Mouse (Mus musculus) hindbrain, embryonic 16.5 days (tissue): Measurements from ENCODE around the gene Snrpb2. TPM values are rescaled to one million over a fixed set of nuclear protein-coding genes. Genes with fewer than 3 reads are reported as not detected.

ENCODE experiments used
- ATAC-seq: fragments of 200-750 bp; cut with Nextera tagmentation; 2 replicates; pipeline ENCODE4 v1.8.0; 2017; ENCODE audit warnings: moderate TSS enrichment, moderate library complexity
- H3K27ac ChIP-seq: fragments of 300-500 bp; sonication (generic); 2 replicates; pipeline ENCODE4 v1.5.1; 2014; ENCODE audit warnings: low read depth, mild to moderate bottlenecking, control low read depth, low read length, moderate library complexity
- H3K27me3 ChIP-seq: fragments of 300-500 bp; sonication (generic); replicated peaks from 2 replicates; pipeline ENCODE4 v1.6.1; 2014; ENCODE audit warnings: low read length; ENCODE audit not compliant: control insufficient read depth, insufficient read depth
- H3K36me3 ChIP-seq: fragments of 300-500 bp; sonication (generic); 2 replicates; pipeline ENCODE4 v1.6.1; 2014; ENCODE audit warnings: mild to moderate bottlenecking, low read length, moderate library complexity, mixed read lengths; ENCODE audit not compliant: control insufficient read depth, insufficient read depth
- H3K4me1 ChIP-seq: fragments of 300-500 bp; sonication (generic); 2 replicates; pipeline ENCODE4 v1.6.1; 2014; ENCODE audit warnings: low read depth, low read length; ENCODE audit not compliant: control insufficient read depth, insufficient read depth
- H3K4me2 ChIP-seq: fragments of 300-500 bp; sonication (generic); 2 replicates; pipeline ENCODE4 v1.6.1; 2014; ENCODE audit warnings: mild to moderate bottlenecking, low read length, control low read depth, moderate library complexity
- H3K4me3 ChIP-seq: fragments of 300-500 bp; sonication (generic); 2 replicates; pipeline ENCODE4 v1.5.1; 2014; ENCODE audit warnings: mild to moderate bottlenecking, low read length, control low read depth, moderate library complexity
- H3K9ac ChIP-seq: fragments of 300-500 bp; sonication (generic); 2 replicates; pipeline ENCODE4 v1.6.1; 2014; ENCODE audit warnings: low read depth, mild to moderate bottlenecking, control low read depth, low read length, moderate library complexity
- H3K9me3 ChIP-seq: fragments of 300-500 bp; sonication (generic); 2 replicates; pipeline ENCODE4 v1.6.1; 2014; ENCODE audit warnings: mild to moderate bottlenecking, low read length, moderate library complexity; ENCODE audit not compliant: control insufficient read depth
- WGBS: fragments of 180-500 bp; shearing (Covaris S2); extraction: QIAGEN DNeasy Blood & Tissue Kit; methylation state at CpG from one replicate; pipeline ENCODE4 v1.1.7; 2014; 5-methylcytosine and 5-hydroxymethylcytosine counted together
- polyA plus RNA-seq: library from polyadenylated mRNA; unstranded; fragments of >200 nt; fragmentation: Nextera tagmentation; extraction: Ambion mirVana; gene quantifications from 2 replicates; pipeline ENCODE4 v1.2.1, GENCODE M21; 2015

Gene Snrpb2
- polyA plus RNA-seq, 1 experiment from 2014 or later: 38.6 TPM

- Histone ChIP-seq H3K9ac (no peak overlapping the region), H3K4me2 (peak overlapping the region; percentile 27), H3K4me1 (peaks cover 4% of the 10 kb centered on the region; the same call in 1 of the 2 replicates), H3K9me3 (no peaks in the 10 kb centered on the region), H3K36me3 (no peaks in the 10 kb centered on the region), H3K27ac (no peak overlapping the region), H3K4me3 (no peak overlapping the region), H3K27me3 (no peaks in the 10 kb centered on the region)
- ATAC-seq: 0 out of 2 replicates have a peak, but pooled peaks have one; percentile 54
- 42% methylated on average over 10 of the region's 10 CpGs for WGBS
These were observed 30.2 kb upstream of the Snrpb2 start for GRCm38 (mm10) chr2:143032378-143033255.

DNA sequence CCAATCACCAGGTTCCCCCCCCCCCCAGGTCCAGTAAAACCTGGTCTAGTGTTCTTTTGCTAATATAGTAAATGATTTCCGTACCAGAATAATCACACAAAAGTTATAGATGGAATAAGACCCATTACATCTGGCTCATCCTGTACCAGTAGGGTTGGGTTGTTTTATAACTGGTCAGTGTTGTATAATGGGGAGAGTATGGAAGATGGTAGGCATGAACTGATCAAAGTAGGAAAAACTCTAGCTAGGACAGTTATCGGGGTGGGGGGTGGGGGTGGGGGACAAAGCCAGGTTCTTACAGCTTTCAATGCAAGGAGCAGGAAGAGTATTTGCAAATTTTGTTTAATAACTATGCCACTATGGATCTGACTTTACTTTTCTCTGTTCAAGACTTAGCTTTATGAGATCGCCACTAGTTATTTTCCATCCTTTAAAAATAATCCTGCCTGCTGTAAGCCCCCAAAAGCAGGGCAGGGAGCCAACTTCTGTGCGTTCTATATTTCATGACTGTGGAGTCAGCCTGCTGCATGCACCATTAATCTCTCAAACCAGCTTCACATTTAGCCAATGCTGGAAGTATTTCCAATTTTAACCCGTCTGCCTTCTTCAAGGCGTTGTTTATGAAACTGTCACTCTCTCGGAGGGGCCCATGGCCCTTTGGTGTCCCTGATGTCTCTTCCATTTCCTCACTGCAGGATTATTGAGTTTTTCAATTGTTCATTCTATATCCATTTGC is 28.3 kb upstream of the Snrpb2 start:
- 57% methylated on average over 7 of the region's 7 CpGs for WGBS
- Histone ChIP-seq H3K4me2 (no peak overlapping the region), H3K9me3 (no peaks in the 10 kb centered on the region), H3K27ac (no peak overlapping the region), H3K4me3 (no peak overlapping the region), H3K27me3 (no peaks in the 10 kb centered on the region), H3K9ac (no peak overlapping the region), H3K36me3 (no peaks in the 10 kb centered on the region), H3K4me1 (peaks cover 4% of the 10 kb centered on the region; the same call in 1 of the 2 replicates)
- ATAC-seq: 0 out of 2 replicates have a peak, but pooled peaks have one; percentile 20

GRCm38 (mm10) chr2:143035086-143035593 is 27.7 kb upstream of the Snrpb2 start:
- H3K36me3 ChIP-seq: no peaks in the 10 kb centered on the region
- H3K4me3 ChIP-seq: no peak overlapping the region
- 76% methylated on average over 10 of the region's 10 CpGs for WGBS
- no peak overlapping the region for H3K27ac ChIP-seq
- peaks cover 4% of the 10 kb centered on the region; the same call in 1 of the 2 replicates for H3K4me1 ChIP-seq
- no peaks in the 10 kb centered on the region for H3K27me3 ChIP-seq
- ATAC-seq: no peak
- H3K9me3 ChIP-seq: no peaks in the 10 kb centered on the region
- no peak overlapping the region for H3K9ac ChIP-seq
- H3K4me2 ChIP-seq: no peak overlapping the region

- H3K27me3 ChIP-seq: no peaks in the 10 kb centered on the region
- no peaks in the 10 kb centered on the region for H3K36me3 ChIP-seq
- no peak overlapping the region for H3K4me2 ChIP-seq
- no peaks in the 10 kb centered on the region for H3K9me3 ChIP-seq
- WGBS: 93% methylated on average over 1 of the region's 1 CpGs
- H3K9ac ChIP-seq: no peak overlapping the region
- H3K4me3 ChIP-seq: no peak overlapping the region
- no peak for ATAC-seq
- H3K4me1 ChIP-seq: no peaks in the 10 kb centered on the region
- no peak overlapping the region for H3K27ac ChIP-seq
These were observed 21.2 kb upstream of the Snrpb2 start for GRCm38 (mm10) chr2:143041596-143041995.

GRCm38 (mm10) chr2:143055251-143055650 is 7.6 kb upstream of the Snrpb2 start:
- Histone ChIP-seq H3K9me3 (no peaks in the 10 kb centered on the region), H3K36me3 (no peaks in the 10 kb centered on the region), H3K4me3 (no peak overlapping the region), H3K27me3 (no peaks in the 10 kb centered on the region), H3K4me1 (no peaks in the 10 kb centered on the region), H3K27ac (no peak overlapping the region), H3K4me2 (no peak overlapping the region), H3K9ac (no peak overlapping the region)
- ATAC-seq: no peak

DNA sequence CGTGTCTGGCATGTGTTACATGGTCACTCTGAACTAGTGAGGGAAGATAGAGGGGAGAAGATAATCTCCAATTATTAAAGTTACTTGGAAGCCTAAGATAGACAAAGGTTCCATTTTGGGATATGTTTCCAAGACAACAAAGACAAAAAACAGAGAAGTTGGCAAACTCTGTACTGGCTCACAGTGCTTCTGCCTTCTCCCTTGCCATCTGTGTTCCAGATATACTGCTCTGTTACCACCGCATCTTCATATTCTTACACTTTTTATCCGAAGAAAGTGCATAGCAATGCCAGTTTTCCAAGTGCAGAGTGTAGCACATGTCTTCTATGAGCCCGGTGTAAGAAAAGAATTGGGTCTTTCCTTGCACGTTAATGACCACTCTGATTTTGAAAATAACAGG is 6.1 kb upstream of the Snrpb2 start:
- no peaks in the 10 kb centered on the region for H3K4me1 ChIP-seq
- no peak overlapping the region for H3K4me3 ChIP-seq
- H3K27me3 ChIP-seq: no peaks in the 10 kb centered on the region
- no peaks in the 10 kb centered on the region for H3K36me3 ChIP-seq
- no peak for ATAC-seq
- H3K9ac ChIP-seq: no peak overlapping the region
- H3K4me2 ChIP-seq: no peak overlapping the region
- 82% methylated on average over 5 of the region's 5 CpGs for WGBS
- no peak overlapping the region for H3K27ac ChIP-seq
- H3K9me3 ChIP-seq: no peaks in the 10 kb centered on the region

- peaks cover 19% of the 10 kb centered on the region; the same call in 1 of the 2 replicates for H3K36me3 ChIP-seq
- peak overlapping the region; percentile 88 for H3K4me2 ChIP-seq
- H3K9me3 ChIP-seq: no peaks in the 10 kb centered on the region
- H3K27me3 ChIP-seq: no peaks in the 10 kb centered on the region
- peak overlapping the region; percentile 53; the same call in 1 of the 2 replicates for H3K9ac ChIP-seq
- H3K27ac ChIP-seq: no peak overlapping the region
- H3K4me1 ChIP-seq: peaks cover 4% of the 10 kb centered on the region
- H3K4me3 ChIP-seq: peak overlapping the region; percentile 92
- 41% methylated on average over 6 of the region's 6 CpGs for WGBS
- no peak; the same call in 1 of the 2 replicates for ATAC-seq
These were observed 417 bp upstream of the Snrpb2 start for GRCm38 (mm10) chr2:143062432-143062811.

DNA sequence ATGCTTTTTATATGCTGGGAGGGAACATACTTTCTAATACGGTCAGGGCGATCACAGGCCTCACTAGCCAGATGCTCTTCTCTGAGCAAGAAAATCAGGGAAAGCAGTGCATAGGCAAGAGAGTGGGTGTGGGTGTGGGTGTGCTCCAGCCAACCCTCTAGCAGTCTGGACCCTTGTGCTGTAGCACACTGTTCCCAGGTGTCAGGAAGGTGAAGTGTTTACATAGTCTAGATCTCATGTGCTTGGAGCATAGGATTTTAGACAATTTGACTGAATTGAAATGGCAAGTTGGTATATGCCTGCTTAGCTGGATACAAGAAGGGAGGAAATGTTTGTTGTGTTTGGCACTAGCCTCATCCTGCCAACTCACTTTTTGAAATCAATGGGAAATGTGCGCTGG is 3.1 kb downstream of the Snrpb2 start:
- peaks cover 20% of the 10 kb centered on the region for H3K36me3 ChIP-seq
- peaks cover 4% of the 10 kb centered on the region for H3K4me1 ChIP-seq
- no peaks in the 10 kb centered on the region for H3K27me3 ChIP-seq
- H3K4me2 ChIP-seq: no peak overlapping the region
- no peak for ATAC-seq
- H3K9ac ChIP-seq: no peak overlapping the region
- H3K9me3 ChIP-seq: no peaks in the 10 kb centered on the region
- H3K27ac ChIP-seq: no peak overlapping the region
- 90% methylated on average over 3 of the region's 3 CpGs for WGBS
- H3K4me3 ChIP-seq: no peak overlapping the region
